Mouse (Mus musculus): ENCODE results near the gene Art1. TPM values are rescaled to one million over a fixed set of nuclear protein-coding genes. Genes with fewer than 3 reads are reported as not detected.

Art1 gene
- not detected for total RNA-seq (2021)
- long read RNA-seq, experiment 1 = 0 reads
- long read RNA-seq, experiment 2 = 0 reads

DNA sequence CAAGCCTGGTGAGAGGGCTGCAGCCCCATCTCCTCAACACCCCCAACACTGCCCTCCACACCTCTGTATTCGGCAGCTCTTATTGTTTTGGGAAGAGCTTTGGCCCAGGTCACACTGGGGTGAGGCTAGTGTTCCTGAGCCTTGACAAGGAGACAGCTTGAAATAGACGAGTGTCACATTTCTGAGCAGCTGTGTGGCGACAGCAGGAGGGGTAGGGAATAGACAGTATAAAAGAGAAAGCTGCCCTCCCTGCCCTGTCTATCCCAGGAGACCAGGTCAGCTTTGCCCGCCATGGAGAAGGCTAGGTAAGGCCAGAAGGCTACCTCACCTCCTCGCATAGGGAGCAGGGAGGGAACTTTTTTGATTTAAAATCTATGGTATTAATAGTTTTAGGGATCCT lies at the start of gene Art1:
Gene Art1, plus strand, starts transcription at position 257 of the 400 bp plus-strand sequence.
- intact Hi-C loops (cut with DNase I) = no loop called here

DNA sequence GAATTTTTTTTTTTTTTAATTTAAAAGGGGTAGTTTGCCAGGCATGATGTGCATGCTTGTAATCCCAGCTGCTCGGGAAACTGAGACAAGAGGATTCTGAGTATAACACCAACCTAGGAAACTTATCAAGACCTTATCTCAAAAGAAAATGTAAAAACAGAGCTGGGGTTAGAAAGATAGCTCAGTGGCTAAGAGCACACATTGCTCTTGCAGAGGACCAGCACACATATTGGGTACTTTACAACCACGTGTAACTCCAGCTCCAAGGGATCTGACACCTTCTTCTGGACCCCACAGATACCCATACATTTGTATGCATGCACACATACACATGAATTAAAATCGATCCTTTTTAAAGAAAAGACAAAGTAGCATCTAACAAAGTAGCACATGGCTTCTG lies 40.2 kb upstream of the Art1 start:
- no peak for DNase-seq (ENCODE audit: low spot score in 2 of 2)
- intact Hi-C loops (cut with DNase I) = no loop called here

More for the DNA sequence above, at the start of gene Art1:
- DNase-seq (ENCODE audit: low spot score in 2 of 2) = no peak

DNA sequence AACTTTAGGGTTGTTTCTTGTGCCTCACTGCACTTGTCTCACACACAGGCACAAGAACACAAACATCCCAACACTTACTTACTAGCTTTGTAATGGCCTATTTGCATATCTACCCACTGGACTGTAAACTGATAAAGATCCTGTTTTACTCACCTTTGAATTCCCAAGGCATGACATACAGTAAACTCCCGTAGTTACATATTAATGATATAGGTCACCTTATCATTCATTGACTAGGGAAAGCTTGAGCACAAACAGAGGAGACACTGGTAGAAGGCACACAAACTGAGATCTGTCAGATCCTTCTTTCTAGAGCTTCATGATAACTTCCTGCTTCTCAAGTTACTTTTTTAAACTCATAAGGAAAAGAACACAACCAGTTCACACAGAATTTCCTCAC lies 39.3 kb upstream of the Art1 start:
- intact Hi-C loops (cut with DNase I) = no loop called here
- no peak for DNase-seq (ENCODE audit: low spot score in 2 of 2)

DNA sequence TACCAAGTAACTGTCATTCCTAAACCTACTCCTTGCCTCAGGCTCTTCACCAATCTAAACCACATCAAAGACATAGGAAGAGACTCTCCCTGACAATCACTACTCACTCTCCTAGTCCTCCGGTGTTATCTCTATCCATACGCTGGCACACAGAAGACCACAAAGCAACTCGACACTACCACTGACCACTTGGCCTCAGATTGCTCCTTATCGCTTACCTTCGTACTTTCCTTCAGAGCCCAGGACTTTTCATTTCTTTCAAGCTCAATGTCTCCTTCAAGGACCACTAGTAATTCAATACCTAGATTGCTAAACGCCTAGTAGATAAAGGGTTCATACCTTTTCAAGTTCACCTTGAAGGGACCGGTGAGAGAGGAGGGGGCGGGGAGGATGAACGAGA lies 37.7 kb upstream of the Art1 start:
- intact Hi-C loops (cut with DNase I) = no loop called here
- no peak for DNase-seq (ENCODE audit: low spot score in 2 of 2)

DNA sequence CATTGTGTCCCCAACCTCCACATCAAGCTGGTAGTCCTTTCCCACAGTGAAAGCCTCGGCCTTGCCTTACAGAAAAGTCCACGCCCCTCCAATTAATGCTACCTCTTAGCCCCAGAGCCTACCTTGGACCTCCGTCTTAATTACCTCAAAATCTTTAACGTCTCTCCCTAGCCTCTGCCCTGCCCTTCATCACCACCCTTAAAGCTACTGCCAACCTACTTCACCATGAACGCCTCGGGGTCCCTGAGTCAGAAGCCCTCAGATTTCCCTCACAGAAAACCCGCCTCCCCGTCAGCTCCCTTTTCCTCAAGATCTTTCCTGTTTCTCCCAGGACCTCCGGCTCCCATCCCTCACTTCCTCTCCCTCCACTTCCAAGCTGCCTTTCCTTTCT lies 36.9 kb upstream of the Art1 start:
- DNase-seq (ENCODE audit: low spot score in 2 of 2) = peak in 1 of 2 experiments; percentile 12
- intact Hi-C loops (cut with DNase I) = no loop called here

DNA sequence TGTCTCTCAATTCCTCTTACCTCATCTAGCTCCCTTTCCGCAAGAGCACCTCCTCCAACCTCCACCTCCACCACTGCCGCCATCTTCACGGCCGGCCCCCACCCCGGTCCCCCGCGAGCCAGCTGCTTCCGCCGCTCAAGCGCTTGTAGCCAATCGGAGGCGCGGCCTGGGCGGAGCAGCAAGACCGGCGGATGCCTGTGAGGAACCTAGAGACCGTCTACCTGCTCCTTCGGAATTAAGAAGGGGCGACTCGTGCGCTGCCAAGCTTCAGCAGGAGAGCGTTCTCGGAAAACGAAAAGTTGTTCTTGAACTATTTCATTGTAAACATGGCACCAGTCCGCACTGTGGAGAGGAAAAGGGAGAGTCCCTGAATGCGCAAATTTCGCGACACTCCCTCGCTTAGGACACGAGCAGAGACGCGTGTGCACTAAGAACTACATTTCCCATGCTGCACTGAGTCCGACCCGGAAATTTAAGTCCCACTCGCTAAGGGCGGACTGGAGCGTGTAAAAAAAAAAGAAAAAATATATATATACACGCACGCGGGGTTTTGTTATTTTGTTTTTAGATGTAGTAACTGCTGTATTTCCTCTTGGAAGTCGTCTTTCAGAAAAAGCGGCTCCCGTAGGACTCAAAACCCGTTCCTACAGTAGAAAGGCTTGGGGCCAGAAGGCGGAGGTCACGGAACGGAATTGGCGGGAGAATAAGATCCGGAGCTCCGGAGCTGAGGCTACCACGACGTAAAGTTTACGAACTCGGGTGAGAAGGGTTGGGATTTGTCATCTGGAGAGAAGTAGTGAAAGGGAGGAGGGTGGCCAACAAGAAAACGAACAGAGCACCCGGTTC lies 36.3 kb upstream of the Art1 start, which contains the start of the genes Rnf121, Xndc1 and Xntrpc:
Gene Rnf121, minus strand, starts transcription at position 424 of the 846 bp plus-strand sequence.
Gene Xndc1, plus strand, starts transcription at position 466 of the 846 bp plus-strand sequence.
Gene Xntrpc, plus strand, starts transcription at position 668 of the 846 bp plus-strand sequence.
- intact Hi-C loops (cut with DNase I) = no loop called here
- DNase-seq (ENCODE audit: low spot score in 2 of 2) = peak; percentile 93 to 94

DNA sequence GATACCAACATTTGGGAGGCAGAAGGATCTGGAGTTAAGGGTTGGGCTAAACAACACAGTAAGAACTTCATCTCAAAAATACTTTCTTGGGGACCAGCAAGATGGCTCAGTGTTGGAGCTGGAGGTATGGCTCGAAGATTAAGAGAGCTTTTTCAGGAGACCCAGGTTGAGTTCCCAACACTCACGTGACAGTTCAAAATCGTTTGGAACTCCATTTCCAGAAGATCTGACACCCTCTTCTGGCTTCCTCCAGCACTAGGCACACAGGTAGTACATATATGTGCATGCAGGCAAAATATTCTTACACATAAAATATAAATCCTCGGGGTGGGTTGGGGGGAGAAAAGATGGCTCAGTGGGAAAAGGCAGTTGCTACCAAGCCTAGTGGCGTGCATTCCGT lies 35.2 kb upstream of the Art1 start:
- DNase-seq (ENCODE audit: low spot score in 2 of 2) = no peak
- intact Hi-C loops (cut with DNase I) = no loop called here

DNA sequence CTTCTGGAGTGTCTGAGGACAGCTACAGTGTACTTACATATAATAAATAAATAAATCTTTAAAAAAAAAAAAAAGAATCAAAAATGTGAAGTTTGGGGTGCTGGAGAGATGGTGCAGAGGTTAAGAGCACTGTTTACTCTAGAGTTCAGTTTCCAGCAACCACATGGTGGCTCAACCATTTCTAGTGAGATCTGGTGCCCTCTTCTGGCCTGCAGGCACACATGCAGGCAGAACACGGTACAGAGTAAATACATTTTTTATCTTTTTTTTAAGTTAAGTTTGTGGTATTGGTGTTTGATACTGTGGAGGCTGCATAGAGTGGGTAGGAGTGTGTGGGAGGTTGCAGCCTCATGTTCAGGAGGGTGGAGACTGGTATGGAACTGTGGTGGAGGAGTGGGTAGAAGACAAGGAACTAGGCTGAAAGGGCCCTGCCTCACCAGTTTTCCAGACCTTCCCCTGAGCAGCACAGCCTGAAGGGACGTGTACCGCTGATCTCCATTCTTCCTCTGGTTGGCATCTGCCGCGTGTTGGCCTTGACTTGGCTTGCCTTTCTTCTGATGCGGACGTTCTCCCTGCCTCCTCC lies 24.7 kb upstream of the Art1 start:
- peak in 1 of 2 experiments; percentile 22 for DNase-seq (ENCODE audit: low spot score in 2 of 2)
- intact Hi-C loops (cut with DNase I) = loop anchor here (5.0 kb wide), 3 partner anchors 80 to 425 kb away; no protein-coding TSS in a partner anchor

DNA sequence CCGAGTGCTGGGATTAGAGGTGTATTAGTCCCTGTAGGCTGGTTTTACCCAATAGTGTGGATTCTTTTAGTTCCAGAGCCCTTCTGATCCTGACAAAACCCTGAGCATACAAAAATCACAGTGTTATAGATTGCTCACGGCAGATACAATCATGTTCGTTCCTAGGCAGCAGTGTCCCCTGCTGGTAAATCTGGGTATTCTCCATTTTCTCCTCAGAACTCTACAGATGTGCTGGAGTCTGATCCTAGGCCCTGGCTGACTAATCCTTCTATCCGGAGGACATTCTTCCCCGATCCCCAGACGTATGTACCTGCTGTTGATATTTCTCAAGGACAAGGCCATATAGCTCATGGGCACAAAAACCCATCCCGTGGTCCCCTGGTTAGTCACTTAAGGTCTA lies 23.0 kb upstream of the Art1 start:
- intact Hi-C loops (cut with DNase I) = loop anchor here (5.0 kb wide), 3 partner anchors 81 to 426 kb away; no protein-coding TSS in a partner anchor
- peak; percentile 45 to 56 for DNase-seq (ENCODE audit: low spot score in 2 of 2)

DNA sequence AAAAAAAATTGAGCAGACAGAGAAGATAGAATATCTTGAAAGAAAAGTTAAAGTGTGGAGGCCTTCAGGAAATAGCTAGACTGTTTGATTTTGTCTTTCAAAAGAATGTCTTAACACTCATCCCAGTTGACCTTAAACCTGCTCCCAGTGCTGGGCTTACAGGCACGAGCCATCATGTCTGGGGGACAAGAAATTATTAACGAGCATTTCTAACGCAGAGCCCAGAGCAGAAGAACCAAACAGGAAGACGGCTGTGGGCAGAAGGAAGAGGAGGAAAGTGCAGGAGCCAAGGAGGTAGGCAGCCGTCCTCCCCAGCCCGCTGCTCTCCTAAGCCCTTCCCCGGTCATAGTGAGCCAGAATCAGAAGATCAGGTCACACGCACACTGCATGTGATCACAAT lies 21.2 kb upstream of the Art1 start:
- DNase-seq (ENCODE audit: low spot score in 2 of 2) = no peak
- intact Hi-C loops (cut with DNase I) = no loop called here

DNA sequence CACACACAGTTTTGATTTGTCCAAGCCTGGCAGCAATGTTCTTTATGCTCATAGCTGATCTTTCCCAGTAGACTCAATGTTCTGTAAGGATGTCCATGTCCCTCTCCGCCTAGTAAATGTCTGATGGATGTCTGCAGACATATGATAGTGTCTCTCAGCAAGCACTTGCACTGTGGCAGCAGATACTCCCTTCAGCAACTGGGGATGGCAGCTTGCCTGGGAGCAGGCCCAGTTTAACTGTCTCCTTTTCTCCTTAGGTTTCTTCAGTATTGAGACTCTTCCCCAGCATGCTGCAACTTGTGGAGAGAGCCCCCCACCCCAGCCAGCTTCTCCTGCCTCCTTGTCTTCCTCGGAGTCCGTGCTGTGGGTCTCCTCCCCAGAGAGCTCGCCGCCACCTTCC lies 19.8 kb upstream of the Art1 start:
- DNase-seq (ENCODE audit: low spot score in 2 of 2) = no peak
- intact Hi-C loops (cut with DNase I) = no loop called here

DNA sequence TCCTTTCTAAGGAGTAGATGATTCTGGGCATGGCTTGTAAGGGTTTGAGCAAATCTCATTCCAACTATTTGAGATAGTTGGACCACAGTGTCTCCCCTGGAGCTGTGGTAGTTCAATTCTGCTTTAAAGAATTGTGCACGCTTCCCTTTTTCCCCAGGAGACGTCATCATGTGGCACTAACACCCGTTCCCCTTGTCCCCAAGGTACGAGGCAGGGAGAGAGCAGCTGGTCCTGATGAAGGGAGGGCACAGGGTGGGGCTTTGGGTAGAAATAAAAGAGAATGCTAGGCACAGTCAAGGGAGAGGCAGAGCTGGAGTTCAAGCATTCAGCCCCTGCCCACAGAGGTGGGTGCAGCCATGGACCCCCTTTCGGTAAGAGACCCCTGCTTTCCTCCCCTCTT lies 18.7 kb upstream of the Art1 start, which contains the start of gene Trpc2:
Gene Trpc2, plus strand, starts transcription at position 301 of the 400 bp plus-strand sequence.
- intact Hi-C loops (cut with DNase I) = no loop called here
- DNase-seq (ENCODE audit: low spot score in 2 of 2) = no peak

DNA sequence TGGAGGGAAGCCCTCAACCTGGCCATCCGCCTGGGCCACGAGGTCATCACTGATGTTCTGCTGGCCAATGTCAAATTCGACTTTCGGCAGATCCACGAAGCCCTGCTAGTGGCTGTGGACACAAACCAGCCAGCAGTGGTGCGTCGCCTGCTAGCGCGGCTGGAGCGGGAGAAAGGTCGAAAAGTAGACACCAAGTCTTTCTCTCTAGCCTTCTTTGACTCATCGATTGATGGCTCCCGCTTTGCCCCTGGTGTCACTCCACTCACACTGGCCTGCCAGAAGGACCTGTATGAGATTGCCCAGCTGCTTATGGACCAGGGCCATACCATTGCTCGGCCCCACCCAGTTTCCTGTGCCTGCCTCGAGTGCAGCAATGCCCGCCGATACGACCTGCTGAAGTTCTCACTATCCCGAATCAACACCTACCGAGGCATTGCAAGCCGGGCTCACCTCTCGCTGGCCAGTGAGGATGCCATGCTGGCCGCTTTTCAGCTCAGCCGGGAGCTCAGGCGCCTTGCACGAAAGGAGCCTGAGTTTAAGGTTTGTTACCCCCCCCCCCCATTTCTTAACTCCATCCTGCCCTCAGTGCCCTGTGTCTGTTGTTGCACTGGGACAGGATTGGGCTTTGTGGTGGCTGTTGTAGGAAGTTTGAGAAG lies 17.4 kb upstream of the Art1 start:
- intact Hi-C loops (cut with DNase I) = no loop called here
- no peak for DNase-seq (ENCODE audit: low spot score in 2 of 2)

DNA sequence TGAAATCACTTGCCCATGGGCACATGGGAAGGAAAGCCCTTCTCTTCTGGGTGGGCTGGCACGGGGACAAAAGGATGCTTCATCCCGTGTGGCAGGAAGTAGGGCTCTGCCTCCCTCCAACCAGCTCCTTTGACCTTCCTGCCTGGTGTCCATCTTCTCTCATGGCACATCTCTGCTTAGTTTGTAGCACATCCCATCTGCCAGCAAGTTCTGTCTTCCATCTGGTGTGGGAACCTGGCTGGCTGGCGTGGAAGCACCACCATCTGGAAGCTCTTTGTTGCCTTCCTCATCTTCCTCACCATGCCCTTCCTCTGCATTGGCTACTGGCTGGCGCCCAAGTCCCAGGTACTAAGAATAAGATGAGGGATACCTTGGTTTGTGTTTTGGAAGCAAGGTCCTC lies 14.2 kb upstream of the Art1 start:
- no peak for DNase-seq (ENCODE audit: low spot score in 2 of 2)
- intact Hi-C loops (cut with DNase I) = no loop called here

DNA sequence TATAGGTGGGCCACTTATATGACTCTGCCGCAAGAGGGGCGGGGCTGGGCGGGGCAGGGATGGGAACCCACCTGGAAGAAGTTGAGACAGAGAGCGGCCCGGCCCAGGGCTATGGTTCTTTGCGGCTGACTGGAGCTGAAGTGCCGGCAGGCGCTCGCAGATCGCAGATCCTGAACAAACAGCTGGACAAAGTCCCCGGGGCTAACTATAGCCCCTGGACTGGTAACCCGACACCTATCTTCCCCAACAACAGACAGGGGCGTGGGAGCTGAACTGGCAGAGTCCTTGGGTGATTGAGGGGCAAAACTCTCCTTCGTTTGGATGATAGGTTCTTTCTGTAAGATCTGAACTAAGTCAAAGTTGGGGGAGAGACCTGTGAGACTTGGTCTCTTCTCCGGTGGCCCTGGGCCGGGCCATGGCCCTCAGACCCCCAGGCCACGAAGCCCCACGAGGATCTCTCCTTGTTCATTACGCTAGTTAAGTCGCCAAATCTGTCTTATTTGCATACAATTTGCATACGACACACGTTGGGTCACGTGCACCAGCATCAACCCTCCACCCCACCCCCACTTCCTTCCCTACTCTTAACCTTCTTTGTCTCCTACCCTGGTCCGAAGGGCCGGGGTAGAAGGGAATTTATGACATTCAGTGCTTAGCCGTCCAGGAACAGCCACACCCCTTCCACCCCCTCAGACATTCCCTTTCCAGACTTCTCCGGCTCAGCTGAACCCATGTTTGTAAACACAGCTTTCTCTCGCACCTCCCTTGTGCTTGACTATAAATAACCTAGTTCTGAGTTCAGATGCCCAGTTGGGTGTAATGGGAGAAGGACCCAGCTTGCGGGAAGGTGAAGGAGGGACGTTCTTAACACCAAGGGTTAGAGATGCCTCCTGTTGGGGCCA lies 1.5 kb upstream of the Art1 start:
- intact Hi-C loops (cut with DNase I) = no loop called here
- no peak for DNase-seq (ENCODE audit: low spot score in 2 of 2)

DNA sequence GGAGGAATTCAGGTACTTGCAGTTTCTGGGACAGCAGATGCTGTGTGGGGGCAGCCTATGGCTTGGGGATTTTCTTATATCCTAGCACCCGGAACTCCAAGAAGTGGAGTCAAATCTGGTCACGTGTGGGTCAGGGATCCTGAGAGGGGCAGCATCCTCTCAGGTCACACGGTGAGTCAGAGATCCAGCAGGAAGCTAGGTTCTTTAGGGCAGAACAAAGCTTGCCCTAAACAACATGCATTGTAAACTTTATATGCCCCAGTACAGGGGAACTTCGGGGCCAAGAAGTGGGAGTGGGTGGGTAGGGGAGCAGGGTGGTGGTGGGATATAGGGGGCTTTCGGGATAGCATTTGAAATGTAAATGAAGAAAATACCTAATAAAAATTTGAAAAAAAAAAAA lies 675 bp upstream of the Art1 start:
- intact Hi-C loops (cut with DNase I) = no loop called here
- DNase-seq (ENCODE audit: low spot score in 2 of 2) = no peak

DNA sequence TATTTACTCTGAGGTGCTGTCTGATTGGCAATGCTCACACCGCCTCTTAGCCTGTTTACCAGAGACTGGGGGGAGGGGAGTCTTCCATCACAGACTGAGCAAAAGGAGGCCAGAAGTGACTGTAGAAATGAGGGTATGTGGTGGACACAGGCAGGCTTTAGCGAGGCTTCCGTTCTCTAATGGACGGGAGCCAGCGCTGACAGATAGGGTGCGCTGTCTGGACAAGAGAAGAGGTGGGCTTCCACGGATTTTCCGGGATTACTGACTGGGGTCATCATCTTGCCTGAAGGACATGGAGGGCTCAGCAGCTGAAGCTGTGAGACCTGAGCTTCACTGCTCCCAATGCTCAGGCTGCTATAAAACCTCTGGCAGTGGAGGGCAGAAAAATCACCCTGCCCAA lies 698 bp downstream of the Art1 start:
- intact Hi-C loops (cut with DNase I) = no loop called here
- no peak for DNase-seq (ENCODE audit: low spot score in 2 of 2)

DNA sequence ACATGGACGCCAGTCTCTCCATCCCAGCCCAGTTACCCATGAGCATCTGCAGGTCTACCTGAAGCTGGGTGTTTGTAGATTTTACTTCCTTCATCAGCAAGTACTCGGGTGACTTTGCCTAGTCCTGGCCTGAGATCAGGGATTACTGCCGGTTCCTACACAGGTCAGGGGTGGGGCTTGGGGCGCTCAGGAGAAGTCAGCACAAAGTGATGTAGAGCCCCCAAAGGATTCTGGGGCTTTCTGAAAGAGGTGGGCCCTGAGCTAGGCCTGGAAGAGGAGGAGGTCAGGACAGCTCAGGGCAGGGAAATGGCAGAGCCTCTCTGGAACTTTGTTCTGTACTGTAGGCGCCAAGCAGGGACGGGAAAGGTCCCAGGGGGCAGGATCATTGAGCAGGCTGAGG lies 1.2 kb downstream of the Art1 start:
- DNase-seq (ENCODE audit: low spot score in 2 of 2) = no peak
- intact Hi-C loops (cut with DNase I) = no loop called here

DNA sequence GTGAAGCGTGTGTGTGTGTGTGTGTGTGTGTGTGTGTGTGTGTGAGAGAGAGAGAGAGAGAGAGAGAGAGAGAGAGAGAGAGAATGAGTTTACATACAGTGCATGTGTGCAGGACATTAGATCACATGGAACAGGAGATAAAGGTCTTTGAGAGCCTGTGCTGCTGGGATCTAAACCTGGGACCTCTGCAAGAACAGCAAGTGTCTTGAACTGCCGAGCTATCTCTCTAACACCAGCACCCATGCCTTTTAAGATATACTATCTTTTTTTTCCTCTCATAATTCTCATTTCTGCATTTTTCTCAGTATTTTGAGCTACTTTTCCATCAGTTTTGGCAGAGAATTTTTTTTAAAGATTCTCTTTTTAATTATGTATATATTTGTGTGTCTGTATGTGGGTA lies 2.0 kb downstream of the Art1 start:
- DNase-seq (ENCODE audit: low spot score in 2 of 2) = no peak
- intact Hi-C loops (cut with DNase I) = no loop called here

Measured in left cerebral cortex, postnatal 14 days (tissue).